Mouse (Mus musculus): ENCODE results near the gene Dnajc15. TPM values are rescaled to one million over a fixed set of nuclear protein-coding genes. Genes with fewer than 3 reads are reported as not detected.

Dnajc15 gene
- total and polyA plus RNA-seq, 2 experiments = 5.3 to 10.1 TPM

GRCm38 (mm10) chr14:77853951-77854350 lies 21.0 kb downstream of the Dnajc15 start:
- Histone ChIP-seq H3K4me1 (ENCODE audit: control insufficient read depth, insufficient read depth, low read length) (no peaks in the 10 kb centered on the region), H3K9ac (ENCODE audit: low read depth, low read length) (no peak overlapping the region), H3K27me3 (ENCODE audit: control insufficient read depth, insufficient read depth, low read length) (no peaks in the 10 kb centered on the region), H3K36me3 (ENCODE audit: control insufficient read depth, insufficient read depth, low read length) (peaks cover 9% of the 10 kb centered on the region; the same call in 1 of the 2 replicates), H3K27ac (replicated peaks; ENCODE audit: insufficient read depth, low read depth, low read length) (no peak overlapping the region), H3K79me2 (ENCODE audit: control insufficient read depth, insufficient read depth, low read length) (no peaks in the 10 kb centered on the region), H3K4me3 (ENCODE audit: insufficient read depth, low read depth, low read length) (no peak overlapping the region)
- DNase-seq (ENCODE audit: extremely low read depth, low read depth, low spot score) = peak; percentile 30
- 78% methylated on average over 1 of the region's 1 CpGs for WGBS
- TF ChIP-seq POLR2A (IDR thresholded peaks at IDR 0.05; ENCODE audit: extremely low read depth, insufficient read depth, low read length) = no peak

- no peaks in the 10 kb centered on the region for H3K27me3 ChIP-seq (ENCODE audit: control insufficient read depth, insufficient read depth, low read length)
- H3K4me3 ChIP-seq (ENCODE audit: insufficient read depth, low read depth, low read length) = no peak overlapping the region
- H3K27ac ChIP-seq (replicated peaks; ENCODE audit: insufficient read depth, low read depth, low read length) = peak overlapping the region; percentile 30; the same call in 1 of the 2 replicates
- 83% methylated on average over 7 of the region's 7 CpGs for WGBS
- no peaks in the 10 kb centered on the region for H3K79me2 ChIP-seq (ENCODE audit: control insufficient read depth, insufficient read depth, low read length)
- peaks cover 10% of the 10 kb centered on the region; the same call in 1 of the 2 replicates for H3K36me3 ChIP-seq (ENCODE audit: control insufficient read depth, insufficient read depth, low read length)
- TF ChIP-seq CTCF (IDR thresholded peaks at IDR 0.05; ENCODE audit: low read depth, low read length) (no peak), POLR2A (IDR thresholded peaks at IDR 0.05; ENCODE audit: extremely low read depth, insufficient read depth, low read length) (no peak)
- no peak overlapping the region for H3K9ac ChIP-seq (ENCODE audit: low read depth, low read length)
- H3K4me1 ChIP-seq (ENCODE audit: control insufficient read depth, insufficient read depth, low read length) = peaks cover 4% of the 10 kb centered on the region; the same call in 1 of the 2 replicates
- DNase-seq (ENCODE audit: extremely low read depth, low read depth, low spot score) = peak; percentile 41
Measured at GRCm38 (mm10) chr14:77849852-77850251, 25.1 kb downstream of the Dnajc15 start.

DNA sequence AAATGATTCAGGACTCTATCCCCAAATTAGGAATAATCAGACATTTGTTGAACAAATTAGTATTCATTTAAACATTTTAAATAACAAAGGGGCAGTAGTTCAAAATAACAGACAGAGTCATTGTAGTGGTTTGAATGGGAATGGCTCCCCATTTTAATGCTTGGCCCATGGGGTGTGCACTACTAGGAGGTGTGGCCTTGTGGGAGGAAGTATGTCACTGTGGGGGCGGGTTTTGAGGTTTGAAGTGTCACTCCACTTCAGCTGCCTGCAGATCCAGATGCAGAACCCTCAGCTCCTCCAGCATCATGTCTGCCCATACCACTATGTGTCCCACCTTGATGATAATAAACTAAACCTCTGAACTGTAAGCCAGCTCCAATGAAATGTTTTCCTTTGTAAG lies 26.6 kb downstream of the Dnajc15 start:
- no peaks in the 10 kb centered on the region for H3K79me2 ChIP-seq (ENCODE audit: control insufficient read depth, insufficient read depth, low read length)
- peaks cover 4% of the 10 kb centered on the region; the same call in 1 of the 2 replicates for H3K4me1 ChIP-seq (ENCODE audit: control insufficient read depth, insufficient read depth, low read length)
- no peak overlapping the region for H3K4me3 ChIP-seq (ENCODE audit: insufficient read depth, low read depth, low read length)
- H3K27me3 ChIP-seq (ENCODE audit: control insufficient read depth, insufficient read depth, low read length) = no peaks in the 10 kb centered on the region
- 95% methylated on average over 1 of the region's 1 CpGs for WGBS
- no peak overlapping the region for H3K9ac ChIP-seq (ENCODE audit: low read depth, low read length)
- no peak for TF ChIP-seq POLR2A (IDR thresholded peaks at IDR 0.05; ENCODE audit: extremely low read depth, insufficient read depth, low read length)
- DNase-seq (ENCODE audit: extremely low read depth, low read depth, low spot score) = no peak
- peaks cover 13% of the 10 kb centered on the region; the same call in 1 of the 2 replicates for H3K36me3 ChIP-seq (ENCODE audit: control insufficient read depth, insufficient read depth, low read length)
- H3K27ac ChIP-seq (replicated peaks; ENCODE audit: insufficient read depth, low read depth, low read length) = no peak overlapping the region

GRCm38 (mm10) chr14:77846206-77846605 lies 28.7 kb downstream of the Dnajc15 start:
- TF ChIP-seq POLR2A (IDR thresholded peaks at IDR 0.05; ENCODE audit: extremely low read depth, insufficient read depth, low read length) (no peak), CTCF (IDR thresholded peaks at IDR 0.05; ENCODE audit: low read depth, low read length) (no peak)

GRCm38 (mm10) chr14:77845479-77845878 lies 29.4 kb downstream of the Dnajc15 start:
- Histone ChIP-seq H3K36me3 (ENCODE audit: control insufficient read depth, insufficient read depth, low read length) (peaks cover 4% of the 10 kb centered on the region; the same call in 1 of the 2 replicates), H3K27me3 (ENCODE audit: control insufficient read depth, insufficient read depth, low read length) (no peaks in the 10 kb centered on the region), H3K79me2 (ENCODE audit: control insufficient read depth, insufficient read depth, low read length) (no peaks in the 10 kb centered on the region), H3K9ac (ENCODE audit: low read depth, low read length) (no peak overlapping the region), H3K4me3 (ENCODE audit: insufficient read depth, low read depth, low read length) (no peak overlapping the region), H3K4me1 (ENCODE audit: control insufficient read depth, insufficient read depth, low read length) (peaks cover 4% of the 10 kb centered on the region; the same call in 1 of the 2 replicates), H3K27ac (replicated peaks; ENCODE audit: insufficient read depth, low read depth, low read length) (no peak overlapping the region)
- WGBS = 69% methylated on average over 1 of the region's 1 CpGs
- no peak for TF ChIP-seq POLR2A (IDR thresholded peaks at IDR 0.05; ENCODE audit: extremely low read depth, insufficient read depth, low read length)
- no peak for TF ChIP-seq CTCF (IDR thresholded peaks at IDR 0.05; ENCODE audit: low read depth, low read length)
- DNase-seq (ENCODE audit: extremely low read depth, low read depth, low spot score) = no peak

More at GRCm38 (mm10) chr14:77846206-77846605, 28.7 kb downstream of the Dnajc15 start:
- Histone ChIP-seq H3K36me3 (ENCODE audit: control insufficient read depth, insufficient read depth, low read length) (peaks cover 4% of the 10 kb centered on the region; the same call in 1 of the 2 replicates), H3K27ac (replicated peaks; ENCODE audit: insufficient read depth, low read depth, low read length) (no peak overlapping the region), H3K4me3 (ENCODE audit: insufficient read depth, low read depth, low read length) (no peak overlapping the region), H3K79me2 (ENCODE audit: control insufficient read depth, insufficient read depth, low read length) (no peaks in the 10 kb centered on the region), H3K4me1 (ENCODE audit: control insufficient read depth, insufficient read depth, low read length) (peaks cover 4% of the 10 kb centered on the region; the same call in 1 of the 2 replicates), H3K9ac (ENCODE audit: low read depth, low read length) (no peak overlapping the region), H3K27me3 (ENCODE audit: control insufficient read depth, insufficient read depth, low read length) (no peaks in the 10 kb centered on the region)
- WGBS = 87% methylated on average over 4 of the region's 4 CpGs
- no peak for DNase-seq (ENCODE audit: extremely low read depth, low read depth, low spot score)

DNA sequence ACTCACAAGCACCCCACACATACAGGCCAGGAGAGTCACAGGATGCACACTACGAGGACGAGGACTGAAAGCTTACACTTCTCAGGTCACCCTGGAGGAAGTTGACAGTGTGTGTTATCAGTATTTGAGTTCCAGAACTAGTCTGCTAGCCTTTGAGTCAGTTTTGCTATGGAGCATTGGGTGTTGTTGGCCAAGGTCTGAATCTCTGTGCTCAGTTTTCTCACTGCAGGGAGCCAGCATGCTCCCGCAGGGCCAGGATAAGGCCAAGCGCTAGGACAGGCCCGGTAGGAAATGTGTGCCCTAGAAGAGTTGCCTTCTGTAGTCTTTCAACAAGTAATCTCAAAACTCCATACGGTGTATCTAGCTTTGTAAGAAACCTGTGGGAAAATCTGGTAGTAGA lies 34.4 kb downstream of the Dnajc15 start:
- Histone ChIP-seq H3K4me1 (ENCODE audit: control insufficient read depth, insufficient read depth, low read length) (peaks cover 4% of the 10 kb centered on the region; the same call in 1 of the 2 replicates), H3K27ac (replicated peaks; ENCODE audit: insufficient read depth, low read depth, low read length) (no peak overlapping the region), H3K4me3 (ENCODE audit: insufficient read depth, low read depth, low read length) (no peak overlapping the region), H3K36me3 (ENCODE audit: control insufficient read depth, insufficient read depth, low read length) (peaks cover 2% of the 10 kb centered on the region; the same call in 1 of the 2 replicates), H3K27me3 (ENCODE audit: control insufficient read depth, insufficient read depth, low read length) (no peaks in the 10 kb centered on the region), H3K79me2 (ENCODE audit: control insufficient read depth, insufficient read depth, low read length) (no peaks in the 10 kb centered on the region; the same call in 1 of the 2 replicates), H3K9ac (ENCODE audit: low read depth, low read length) (no peak overlapping the region)
- no peak for DNase-seq (ENCODE audit: extremely low read depth, low read depth, low spot score)
- 66% methylated on average over 6 of the region's 6 CpGs for WGBS
- TF ChIP-seq CTCF (IDR thresholded peaks at IDR 0.05; ENCODE audit: low read depth, low read length) (no peak), POLR2A (IDR thresholded peaks at IDR 0.05; ENCODE audit: extremely low read depth, insufficient read depth, low read length) (no peak)

All from liver, adult 2 months (tissue).